Mouse (Mus musculus) heart, postnatal 0 days (tissue): Measurements from ENCODE around the gene Noxa1. TPM values are rescaled to one million over a fixed set of nuclear protein-coding genes. Genes with fewer than 3 reads are reported as not detected.

ENCODE experiments used
- ATAC-seq: fragments of 200-750 bp; cut with Nextera tagmentation; 2 replicates; pipeline ENCODE4 v1.8.0; 2017; ENCODE audit warnings: low read depth, moderate number of reproducible peaks, moderate library complexity; ENCODE audit not compliant: insufficient read depth
- DNase-seq: peaks from one replicate; pipeline ENCODE4 v3.0.0-alpha.2; 2016; ENCODE audit warnings: low spot score
- H3K27ac ChIP-seq: fragments of 300-500 bp; sonication (generic); 2 replicates; pipeline ENCODE4 v1.5.1; 2014; ENCODE audit warnings: low read depth, mild to moderate bottlenecking
- H3K27me3 ChIP-seq: fragments of 300-500 bp; sonication (generic); 2 replicates; pipeline ENCODE4 v1.6.1; 2014; ENCODE audit warnings: low read length, mixed read lengths; ENCODE audit not compliant: control insufficient read depth, insufficient read depth
- H3K36me3 ChIP-seq: fragments of 300-500 bp; sonication (generic); replicated peaks from 2 replicates; pipeline ENCODE4 v1.6.1; 2014; ENCODE audit warnings: low read length, mixed read lengths; ENCODE audit not compliant: control insufficient read depth, insufficient read depth
- H3K4me1 ChIP-seq: fragments of 300-500 bp; sonication (generic); 2 replicates; pipeline ENCODE4 v1.6.1; 2014; ENCODE audit warnings: antibody characterized with exemption; ENCODE audit not compliant: control insufficient read depth, insufficient read depth
- H3K4me2 ChIP-seq: fragments of 300-500 bp; sonication (generic); 2 replicates; pipeline ENCODE4 v1.6.1; 2014; ENCODE audit warnings: low read depth, mild to moderate bottlenecking, low read length, moderate library complexity
- H3K4me3 ChIP-seq: fragments of 300-500 bp; sonication (generic); 2 replicates; pipeline ENCODE4 v1.5.1; 2014; ENCODE audit warnings: low read depth, low read length
- H3K9ac ChIP-seq: fragments of 300-500 bp; sonication (generic); replicated peaks from 2 replicates; pipeline ENCODE4 v1.6.1; 2014; ENCODE audit warnings: low read depth, low read length, mixed read lengths
- H3K9me3 ChIP-seq: fragments of 300-500 bp; sonication (generic); replicated peaks from 2 replicates; pipeline ENCODE4 v1.6.1; 2016; ENCODE audit warnings: low read length; ENCODE audit not compliant: control insufficient read depth
- CTCF ChIP-seq: IDR thresholded peaks from 2 replicates; pipeline ENCODE4 v1.5.1; 2016; ENCODE audit warnings: antibody characterized with exemption, control low read depth, low read depth
- EP300 ChIP-seq: IDR thresholded peaks from 2 replicates; pipeline ENCODE4 v1.6.1; 2016; ENCODE audit warnings: antibody characterized with exemption, low read depth
- WGBS: fragments of 180-500 bp; shearing (Covaris S2); extraction: QIAGEN DNeasy Blood & Tissue Kit; methylation state at CpG from one replicate; pipeline ENCODE4 v1.1.7; 2014; 5-methylcytosine and 5-hydroxymethylcytosine counted together
- microRNA-seq: library from miRNA; unstranded; fragments of <30 nt; microRNA quantifications from one replicate; pipeline ENCODE4, GENCODE M21; 2016
- polyA plus RNA-seq: library from polyadenylated mRNA; unstranded; fragments of >200 nt; fragmentation: Nextera tagmentation; extraction: Ambion mirVana; gene quantifications from 2 replicates; pipeline ENCODE4 v1.2.1, GENCODE M21; 2015
- total RNA-seq: library from RNA; depleted of rRNA; stranded (reverse); fragments of >200 nt; gene quantifications from 2 replicates; pipeline ENCODE4 v1.2.3, GENCODE M21; 2014; ENCODE audit warnings: low replicate concordance; rRNA removed

Noxa1 gene
- total and polyA plus RNA-seq, 2 experiments from 2014 or later: not detected

DNA sequence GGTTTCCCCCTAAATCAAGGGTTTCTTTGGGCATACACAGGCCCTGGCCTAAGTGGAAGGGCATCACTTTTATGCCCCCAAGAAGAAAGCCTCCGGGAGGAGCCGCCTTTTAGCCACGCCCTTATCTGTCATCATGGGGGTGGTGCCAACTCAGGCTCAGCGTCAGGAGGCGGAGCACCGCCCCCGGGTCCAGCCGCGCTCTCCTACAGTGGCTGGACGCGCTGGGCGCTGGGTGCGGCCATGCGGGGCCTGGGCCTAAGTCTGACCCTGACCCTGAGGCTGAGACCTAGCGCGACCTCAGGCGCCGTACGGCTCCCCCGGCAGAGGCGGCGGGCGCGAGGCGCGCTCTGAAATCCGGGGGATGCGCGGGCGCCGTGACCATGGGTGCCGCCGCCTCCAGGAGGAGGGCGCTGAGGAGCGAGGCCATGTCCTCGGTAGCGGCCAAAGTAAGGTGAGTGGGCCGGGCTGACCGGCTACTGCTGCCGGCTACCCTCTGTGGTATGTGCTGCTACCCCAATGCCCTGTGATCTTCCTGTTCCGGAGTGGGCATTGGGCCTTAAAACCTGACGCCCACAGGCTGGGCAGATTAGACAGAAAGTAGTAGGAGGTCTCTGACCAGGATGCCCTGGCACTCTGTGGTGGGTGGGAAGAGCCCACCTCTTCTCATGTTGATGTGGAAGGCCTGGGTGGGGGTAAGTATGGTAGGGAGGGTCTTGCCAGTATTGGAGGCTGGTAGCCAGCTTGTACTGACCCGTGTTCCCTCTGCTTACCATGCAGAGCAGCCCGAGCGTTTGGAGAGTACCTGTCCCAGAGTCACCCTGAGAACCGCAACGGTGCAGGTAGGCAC, 40.5 kb downstream of the Noxa1 start, which contains the start of gene Nsmf:
Gene Nsmf (plus strand): TSS at position 135 of the 847 bp plus-strand sequence.
- Histone ChIP-seq H3K4me1 (peaks cover 7% of the 10 kb centered on the region; the same call in 1 of the 2 replicates), H3K9ac (peak within 1 kb of the TSS; percentile 81), H3K36me3 (peaks cover 27% of the 10 kb centered on the region), H3K27me3 (no peaks in the 10 kb centered on the region), H3K4me2 (peak within 1 kb of the TSS; percentile 90), H3K27ac (peak within 1 kb of the TSS; percentile 31; the same call in 1 of the 2 replicates), H3K9me3 (no peaks in the 10 kb centered on the region), H3K4me3 (peak within 1 kb of the TSS; percentile 91)
- WGBS: 5% methylated on average over 45 of the region's 47 CpGs
- TF ChIP-seq EP300 (no peak), CTCF (peak; percentile 6; the same call in 1 of the 2 replicates)
- ATAC-seq (peak; percentile 90), DNase-seq (peak; percentile 87)

DNA sequence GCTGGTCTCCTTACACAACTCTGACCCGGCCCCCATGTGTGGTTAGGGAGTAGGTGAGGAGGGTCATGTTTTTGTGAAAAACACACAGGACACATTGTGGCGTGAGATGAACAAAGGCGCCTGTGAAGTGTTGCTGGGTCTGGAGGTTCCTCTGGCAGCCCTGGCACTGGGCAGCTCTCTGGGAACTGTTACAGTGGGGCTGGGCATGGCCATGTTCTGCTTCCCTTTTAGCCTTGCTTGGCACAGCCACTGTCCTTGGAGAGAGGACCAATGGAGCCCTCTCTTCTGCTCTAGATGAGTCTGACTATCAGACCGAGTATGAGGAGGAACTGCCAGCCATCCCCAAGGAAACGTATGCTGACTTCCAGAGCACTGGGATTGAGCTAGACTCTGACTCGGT, 41.8 kb downstream of the Noxa1 start:
- Histone ChIP-seq H3K4me2 (no peak overlapping the region), H3K4me1 (peaks cover 7% of the 10 kb centered on the region; the same call in 1 of the 2 replicates), H3K9ac (no peak overlapping the region), H3K36me3 (peaks cover 25% of the 10 kb centered on the region), H3K9me3 (no peaks in the 10 kb centered on the region), H3K4me3 (no peak overlapping the region), H3K27ac (no peak overlapping the region), H3K27me3 (no peaks in the 10 kb centered on the region)
- ATAC-seq (no peak), DNase-seq (no peak)
- TF ChIP-seq CTCF (no peak), EP300 (no peak)
- 92% methylated on average over 6 of the region's 6 CpGs for WGBS

DNA sequence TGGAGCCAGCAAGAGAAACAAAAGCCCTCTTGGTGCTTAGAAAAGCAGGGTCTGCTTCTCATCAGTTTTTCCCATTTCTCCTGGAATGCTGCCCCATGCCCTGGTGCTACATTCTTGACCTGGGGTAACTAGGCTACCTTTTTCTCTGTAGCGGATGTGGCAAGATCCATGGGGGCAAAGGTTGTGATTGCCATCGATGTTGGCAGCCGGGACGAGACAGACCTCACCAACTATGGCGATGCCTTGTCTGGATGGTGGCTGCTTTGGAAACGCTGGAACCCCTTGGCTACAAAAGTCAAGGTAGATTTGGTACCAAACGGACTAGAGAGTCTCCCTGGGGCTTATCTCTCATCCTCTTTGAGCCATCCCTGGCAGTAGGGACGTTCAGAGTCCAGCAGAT, 43.5 kb downstream of the Noxa1 start:
- TF ChIP-seq CTCF (no peak), EP300 (no peak)
- Histone ChIP-seq H3K36me3 (peaks cover 16% of the 10 kb centered on the region; the same call in 1 of the 2 replicates), H3K27me3 (no peaks in the 10 kb centered on the region), H3K4me1 (peaks cover 7% of the 10 kb centered on the region; the same call in 1 of the 2 replicates), H3K4me2 (no peak overlapping the region), H3K27ac (no peak overlapping the region), H3K9ac (no peak overlapping the region), H3K9me3 (no peaks in the 10 kb centered on the region), H3K4me3 (no peak overlapping the region)
- DNase-seq (no peak), ATAC-seq (no peak)
- 81% methylated on average over 8 of the region's 8 CpGs for WGBS

DNA sequence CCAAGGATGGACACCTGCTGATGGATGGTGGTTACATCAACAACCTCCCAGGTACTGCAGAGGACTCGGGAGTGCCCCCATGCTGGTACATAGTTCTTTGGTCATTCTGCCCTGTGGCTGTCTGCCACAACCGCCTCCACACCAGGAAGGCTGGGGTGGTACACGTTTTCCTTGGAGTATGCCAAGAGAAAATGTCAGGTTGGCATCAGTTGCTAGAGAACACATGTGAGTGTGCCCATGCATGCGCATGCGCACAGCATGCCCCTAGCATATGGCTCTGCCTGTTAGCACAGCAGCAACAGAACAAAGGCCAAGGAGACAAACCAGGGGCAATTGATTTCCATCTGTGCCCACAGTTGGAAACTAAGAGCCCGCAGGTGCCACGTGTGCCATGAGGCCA, 44.0 kb downstream of the Noxa1 start:
- WGBS: 86% methylated on average over 7 of the region's 7 CpGs
- no peaks in the 10 kb centered on the region for H3K9me3 ChIP-seq
- H3K27ac ChIP-seq: no peak overlapping the region
- H3K36me3 ChIP-seq: peaks cover 16% of the 10 kb centered on the region; the same call in 1 of the 2 replicates
- TF ChIP-seq CTCF (no peak), EP300 (no peak)
- no peak overlapping the region for H3K9ac ChIP-seq
- H3K4me1 ChIP-seq: peaks cover 7% of the 10 kb centered on the region; the same call in 1 of the 2 replicates
- H3K4me2 ChIP-seq: no peak overlapping the region
- no peak for ATAC-seq
- no peaks in the 10 kb centered on the region for H3K27me3 ChIP-seq
- no peak overlapping the region for H3K4me3 ChIP-seq
- DNase-seq: no peak

DNA sequence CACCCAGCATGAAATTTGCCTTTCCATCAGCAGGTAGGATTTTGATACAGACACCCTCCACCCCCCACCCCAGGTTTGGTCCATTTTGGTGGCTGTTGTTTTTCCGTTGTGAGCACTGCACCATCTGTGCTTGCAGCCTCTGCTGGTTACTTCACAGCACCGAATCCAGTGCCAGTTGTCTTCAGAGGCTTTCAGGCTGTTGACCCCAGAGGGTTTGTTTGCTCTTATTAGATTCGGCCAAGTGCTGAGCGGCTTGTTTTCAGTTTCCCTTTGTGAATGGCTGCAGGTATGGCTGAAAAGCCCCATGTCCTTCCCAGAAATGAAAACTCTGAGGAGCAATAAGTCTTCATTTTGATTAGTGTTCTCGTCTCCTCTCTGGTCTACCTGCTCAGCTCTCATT, 54.9 kb downstream of the Noxa1 start:
- H3K9ac ChIP-seq: no peak overlapping the region
- H3K4me2 ChIP-seq: no peak overlapping the region
- no peaks in the 10 kb centered on the region for H3K27me3 ChIP-seq
- no peak for TF ChIP-seq EP300
- no peak for TF ChIP-seq CTCF
- H3K4me3 ChIP-seq: no peak overlapping the region
- peaks cover 18% of the 10 kb centered on the region; the same call in 1 of the 2 replicates for H3K36me3 ChIP-seq
- H3K27ac ChIP-seq: no peak overlapping the region
- 82% methylated on average over 5 of the region's 5 CpGs for WGBS
- DNase-seq (no peak), ATAC-seq (no peak)
- H3K4me1 ChIP-seq: no peaks in the 10 kb centered on the region
- H3K9me3 ChIP-seq: no peaks in the 10 kb centered on the region

Small RNA genes lying within 50 kb of the gene (microRNA-seq; reads per million reads assigned to microRNA genes)
- gene Gm24328: not detected
- gene Mir7664: not detected

Other genes with a start within 250 kb of the Noxa1 start
- gene Ehmt1, start 175.5 kb downstream of the Noxa1 start, total RNA-seq: 36.8 and 49.8 TPM in 2 replicates
- gene Ehmt1, start 175.5 kb downstream of the Noxa1 start, polyA plus RNA-seq: 30.6 and 34.7 TPM in 2 replicates
- 11.9 and 23.9 TPM in 2 replicates for gene Arrdc1, start 159.9 kb downstream of the Noxa1 start, total RNA-seq
- 10.2 and 12.2 TPM in 2 replicates for gene Arrdc1, start 159.9 kb downstream of the Noxa1 start, polyA plus RNA-seq
- gene Zmynd19, start 145.4 kb downstream of the Noxa1 start, total RNA-seq: 5.9 and 21.3 TPM in 2 replicates
- 5.6 and 6.0 TPM in 2 replicates for gene Zmynd19, start 145.4 kb downstream of the Noxa1 start, polyA plus RNA-seq
- gene Dph7, start 132.7 kb downstream of the Noxa1 start, total RNA-seq: 17.7 and 24.8 TPM in 2 replicates
- gene Dph7, start 132.7 kb downstream of the Noxa1 start, polyA plus RNA-seq: 10.2 and 11.7 TPM in 2 replicates
- gene Mrpl41, start 120.1 kb downstream of the Noxa1 start, total RNA-seq: 62.3 and 69.5 TPM in 2 replicates
- gene Mrpl41, start 120.1 kb downstream of the Noxa1 start, polyA plus RNA-seq: 194 and 197 TPM in 2 replicates
- 10.0 and 19.5 TPM in 2 replicates for gene Pnpla7, start 119.1 kb downstream of the Noxa1 start, total RNA-seq
- 9.5 and 10.9 TPM in 2 replicates for gene Pnpla7, start 119.1 kb downstream of the Noxa1 start, polyA plus RNA-seq
- gene Nsmf, start 40.8 kb downstream of the Noxa1 start, total RNA-seq: 68.3 and 86.7 TPM in 2 replicates
- gene Nsmf, start 40.8 kb downstream of the Noxa1 start, polyA plus RNA-seq: 33.5 and 36.0 TPM in 2 replicates
- gene Entpd8, start 14.8 kb downstream of the Noxa1 start, total RNA-seq: not detected in 2 replicates
- not detected in 2 replicates for gene Entpd8, start 14.8 kb downstream of the Noxa1 start, polyA plus RNA-seq
- gene Nrarp, start 85.6 kb upstream of the Noxa1 start, total RNA-seq: 34.1 and 38.1 TPM in 2 replicates
- gene Nrarp, start 85.6 kb upstream of the Noxa1 start, polyA plus RNA-seq: 8.8 and 9.6 TPM in 2 replicates
- 4.9 and 8.6 TPM in 2 replicates for gene Tor4a, start 101.7 kb upstream of the Noxa1 start, total RNA-seq
- 4.4 and 5.2 TPM in 2 replicates for gene Tor4a, start 101.7 kb upstream of the Noxa1 start, polyA plus RNA-seq
- gene Nelfb, start 116.3 kb upstream of the Noxa1 start, total RNA-seq: 49.0 and 63.7 TPM in 2 replicates
- gene Nelfb, start 116.3 kb upstream of the Noxa1 start, polyA plus RNA-seq: 38.4 and 41.9 TPM in 2 replicates
- not detected in 2 replicates for gene Stpg3, start 119.5 kb upstream of the Noxa1 start, total RNA-seq
- gene Stpg3, start 119.5 kb upstream of the Noxa1 start, polyA plus RNA-seq: not detected in 2 replicates
- not detected in 2 replicates for gene Fam166a, start 123.6 kb upstream of the Noxa1 start, total RNA-seq
- 0.33 TPM in 1 of 2 replicates, not detected in the other for gene Fam166a, start 123.6 kb upstream of the Noxa1 start, polyA plus RNA-seq
- 665 and 888 TPM in 2 replicates for gene Tubb4b, start 129.6 kb upstream of the Noxa1 start, total RNA-seq
- gene Tubb4b, start 129.6 kb upstream of the Noxa1 start, polyA plus RNA-seq: 217 and 244 TPM in 2 replicates
- gene Slc34a3, start 139.2 kb upstream of the Noxa1 start, total RNA-seq: not detected in 2 replicates
- not detected in 2 replicates for gene Slc34a3, start 139.2 kb upstream of the Noxa1 start, polyA plus RNA-seq
- gene Rnf224, start 141.6 kb upstream of the Noxa1 start, total RNA-seq: not detected in 2 replicates
- gene Rnf224, start 141.6 kb upstream of the Noxa1 start, polyA plus RNA-seq: not detected in 2 replicates
- 2.4 and 4.1 TPM in 2 replicates for gene Rnf208, start 147.1 kb upstream of the Noxa1 start, total RNA-seq
- gene Rnf208, start 147.1 kb upstream of the Noxa1 start, polyA plus RNA-seq: 0.92 and 1.1 TPM in 2 replicates
- gene Cysrt1, start 147.3 kb upstream of the Noxa1 start, total RNA-seq: not detected in 2 replicates
- gene Cysrt1, start 147.3 kb upstream of the Noxa1 start, polyA plus RNA-seq: not detected in 2 replicates
- 4.8 and 6.9 TPM in 2 replicates for gene AL732309.1, start 151.7 kb upstream of the Noxa1 start, total RNA-seq
- gene AL732309.1, start 151.7 kb upstream of the Noxa1 start, polyA plus RNA-seq: 0.97 and 1.6 TPM in 2 replicates
- 35.3 and 42.0 TPM in 2 replicates for gene Tmem203, start 160.3 kb upstream of the Noxa1 start, total RNA-seq
- gene Tmem203, start 160.3 kb upstream of the Noxa1 start, polyA plus RNA-seq: 25.6 and 26.5 TPM in 2 replicates
- gene Tprn, start 167.5 kb upstream of the Noxa1 start, total RNA-seq: 5.2 and 5.4 TPM in 2 replicates
- 3.6 and 3.7 TPM in 2 replicates for gene Tprn, start 167.5 kb upstream of the Noxa1 start, polyA plus RNA-seq
- gene Ssna1, start 177.3 kb upstream of the Noxa1 start, total RNA-seq: 58.9 and 110 TPM in 2 replicates
- 111 and 117 TPM in 2 replicates for gene Ssna1, start 177.3 kb upstream of the Noxa1 start, polyA plus RNA-seq
- 31.4 and 48.6 TPM in 2 replicates for gene Anapc2, start 177.3 kb upstream of the Noxa1 start, total RNA-seq
- gene Anapc2, start 177.3 kb upstream of the Noxa1 start, polyA plus RNA-seq: 41.0 and 46.5 TPM in 2 replicates
- gene Tmem210, start 193.0 kb upstream of the Noxa1 start, total RNA-seq: not detected in 2 replicates
- not detected in 2 replicates for gene Tmem210, start 193.0 kb upstream of the Noxa1 start, polyA plus RNA-seq
- not detected in 2 replicates for gene Lrrc26, start 194.8 kb upstream of the Noxa1 start, total RNA-seq
- gene Lrrc26, start 194.8 kb upstream of the Noxa1 start, polyA plus RNA-seq: 1.2 TPM in 1 of 2 replicates, not detected in the other
- gene Grin1, start 224.0 kb upstream of the Noxa1 start, total RNA-seq: 0.46 TPM in 1 of 2 replicates, not detected in the other
- not detected in 2 replicates for gene Grin1, start 224.0 kb upstream of the Noxa1 start, polyA plus RNA-seq
- 20.1 and 41.2 TPM in 2 replicates for gene Man1b1, start 237.2 kb upstream of the Noxa1 start, total RNA-seq
- 18.8 and 19.5 TPM in 2 replicates for gene Man1b1, start 237.2 kb upstream of the Noxa1 start, polyA plus RNA-seq